Mouse (Mus musculus) lung, postnatal 0 days (tissue): Measurements from ENCODE around the gene Tmc7.

Source experiments
- CTCF ChIP-seq: IDR thresholded peaks from 2 replicates; pipeline ENCODE4 v1.5.1; 2016; ENCODE audit warnings: antibody characterized with exemption, mild to moderate bottlenecking
- EP300 ChIP-seq: IDR thresholded peaks from 2 replicates; pipeline ENCODE4 v1.6.1; 2016; ENCODE audit warnings: antibody characterized with exemption, mild to moderate bottlenecking, control low read depth

GRCm38 (mm10) chr7:118532519-118533177 is 51.9 kb downstream of the Tmc7 start:
- TF ChIP-seq CTCF (peak; percentile 13; the same call in 1 of the 2 replicates), EP300 (no peak)
